ENCODE assay signal across 18 mouse cellular contexts in genomic region chr8:125200273-125200863, GRCm38 (mm10).
DNase-seq lines count a peak whose midpoint lies in the region; ATAC-seq and TF ChIP-seq lines count a peak whose summit lies in the region.
"Had no signal": no experiment of that assay in that cellular context is flagged by ENCODE, and none has a peak within 500 bp of the region (broad histone marks: within the 10 kb centered on the region; RNA-seq: fewer than 3 reads in every experiment).

No protein-coding gene starts in this region.

- peak overlapping the region; percentile 93 for H3K27ac ChIP-seq in heart, adult 2 months
- peak overlapping the region; percentile 66; the same call in 1 of the 2 replicates for H3K27ac ChIP-seq in kidney, adult 2 months (ENCODE audit: insufficient read depth, low read depth, low read length)
- 0 out of 2 replicates have a peak overlapping the region, but pooled peaks have one; percentile 35 for H3K27ac ChIP-seq in midbrain, embryonic 10.5 days (replicated peaks)
- H3K27ac ChIP-seq in midbrain, embryonic 15.5 days: no peak overlapping the region
- H3K27ac ChIP-seq in midbrain, embryonic 14.5 days (replicated peaks; ENCODE audit: low read depth, low read length): no peak overlapping the region

- no peaks in the 10 kb centered on the region for H3K79me2 ChIP-seq in heart, adult 2 months (replicated peaks; ENCODE audit: control insufficient read depth, insufficient read depth, low read length)

- no peak overlapping the region for H3K4me2 ChIP-seq in midbrain, embryonic 15.5 days
- H3K4me2 ChIP-seq in midbrain, embryonic 14.5 days (ENCODE audit: low read length): no peak overlapping the region

- H3K4me3 ChIP-seq in heart, adult 2 months: no peak overlapping the region
- H3K4me3 ChIP-seq in kidney, adult 2 months (ENCODE audit: insufficient read depth, low read depth, low read length): no peak overlapping the region
- H3K4me3 ChIP-seq in midbrain, embryonic 10.5 days: no peak overlapping the region
- H3K4me3 ChIP-seq in midbrain, embryonic 15.5 days: no peak overlapping the region
- no peak overlapping the region for H3K4me3 ChIP-seq in midbrain, embryonic 14.5 days (replicated peaks; ENCODE audit: low read depth, low read length)
- H3K4me3 ChIP-seq: erythroblast, embryonic 14.5 days; megakaryocyte, embryonic 14.5 days; myocyte had no signal

- H3K9ac ChIP-seq in heart, adult 2 months (ENCODE audit: low read depth, low read length): no peak overlapping the region
- no peak overlapping the region for H3K9ac ChIP-seq in midbrain, embryonic 15.5 days
- H3K9ac ChIP-seq in midbrain, embryonic 14.5 days (replicated peaks; ENCODE audit: low read length): no peak overlapping the region

- intact Hi-C loops in heart, adult 2 months (cut with DNase I): no loop called here
- intact Hi-C loops in heart, postnatal 25 days (cut with DNase I): no loop called here

- 92% methylated on average over 13 of the region's 13 CpGs for WGBS in heart, adult 2 months
- WGBS in kidney, adult 2 months: 68% methylated on average over 13 of the region's 13 CpGs
- 93% methylated on average over 13 of the region's 13 CpGs for WGBS in midbrain, embryonic 10.5 days
- WGBS in midbrain, embryonic 15.5 days: 73% methylated on average over 13 of the region's 13 CpGs
- 72% methylated on average over 13 of the region's 13 CpGs for WGBS in midbrain, embryonic 14.5 days

- no peaks in the 10 kb centered on the region for H3K9me3 ChIP-seq in midbrain, embryonic 10.5 days (replicated peaks)
- no peaks in the 10 kb centered on the region for H3K9me3 ChIP-seq in midbrain, embryonic 15.5 days
- no peaks in the 10 kb centered on the region for H3K9me3 ChIP-seq in midbrain, embryonic 14.5 days (ENCODE audit: control insufficient read depth, low read length)
- H3K9me3 ChIP-seq: megakaryocyte, embryonic 14.5 days had no signal

- H3K36me3 ChIP-seq in heart, adult 2 months (ENCODE audit: control insufficient read depth, insufficient read depth, low read length): no peaks in the 10 kb centered on the region; the same call in 1 of the 2 replicates
- no peaks in the 10 kb centered on the region for H3K36me3 ChIP-seq in kidney, adult 2 months (ENCODE audit: control insufficient read depth, insufficient read depth, low read length)
- H3K36me3 ChIP-seq in midbrain, embryonic 10.5 days: no peaks in the 10 kb centered on the region
- no peaks in the 10 kb centered on the region for H3K36me3 ChIP-seq in midbrain, embryonic 15.5 days (replicated peaks)
- H3K36me3 ChIP-seq in midbrain, embryonic 14.5 days (ENCODE audit: control insufficient read depth, insufficient read depth, low read length): no peaks in the 10 kb centered on the region

- DNase-seq in heart, adult 2 months: no peak
- no peak for DNase-seq in heart, postnatal 25 days (ENCODE audit: low spot score)
- DNase-seq in kidney, adult 2 months: no peak
- no peak for DNase-seq in kidney, postnatal 25 days
- DNase-seq in midbrain, embryonic 10.5 days (ENCODE audit: low spot score): no peak
- peak; percentile 44 for DNase-seq in midbrain, embryonic 14.5 days
- DNase-seq: adrenal gland, adult 2 months; cerebellum, adult 18-20 months; heart, postnatal 14 days; lung, postnatal 14 days; spleen, adult 18-20 months had no signal

- no peak for TF ChIP-seq POLR2A in heart, adult 2 months (IDR thresholded peaks at IDR 0.05; ENCODE audit: insufficient read depth, low read depth, low read length)
- TF ChIP-seq POLR2A in kidney, adult 2 months (IDR thresholded peaks at IDR 0.05; ENCODE audit: low read depth, low read length): no peak

- H3K4me1 ChIP-seq in heart, adult 2 months (ENCODE audit: control insufficient read depth, insufficient read depth, low read length): peaks cover 45% of the 10 kb centered on the region
- peaks cover 10% of the 10 kb centered on the region for H3K4me1 ChIP-seq in kidney, adult 2 months (ENCODE audit: control insufficient read depth, insufficient read depth, low read length)
- peaks cover 48% of the 10 kb centered on the region for H3K4me1 ChIP-seq in midbrain, embryonic 10.5 days
- H3K4me1 ChIP-seq in midbrain, embryonic 15.5 days: peaks cover 21% of the 10 kb centered on the region
- H3K4me1 ChIP-seq in midbrain, embryonic 14.5 days (ENCODE audit: control insufficient read depth, insufficient read depth, low read length): peaks cover 9% of the 10 kb centered on the region; the same call in 1 of the 2 replicates
- H3K4me1 ChIP-seq: megakaryocyte, embryonic 14.5 days had no signal

- no peak for TF ChIP-seq EP300 in heart, adult 2 months (IDR thresholded peaks at IDR 0.05; ENCODE audit: insufficient read depth, low read depth, low read length)

- TF ChIP-seq CTCF in heart, adult 2 months (IDR thresholded peaks at IDR 0.05): no peak
- TF ChIP-seq CTCF in kidney, adult 2 months (conservative IDR thresholded peaks at IDR 0.05; ENCODE audit: insufficient read depth, insufficient read length, low read depth, low read length): no peak

- no peaks in the 10 kb centered on the region for H3K27me3 ChIP-seq in heart, adult 2 months (ENCODE audit: control insufficient read depth, insufficient read depth, low read length)
- H3K27me3 ChIP-seq in kidney, adult 2 months (replicated peaks; ENCODE audit: control insufficient read depth, insufficient read depth, low read length): no peaks in the 10 kb centered on the region
- peaks cover 27% of the 10 kb centered on the region; the same call in 1 of the 2 replicates for H3K27me3 ChIP-seq in midbrain, embryonic 10.5 days (ENCODE audit: low read depth, poor library complexity, severe bottlenecking)
- H3K27me3 ChIP-seq in midbrain, embryonic 15.5 days (replicated peaks): no peaks in the 10 kb centered on the region; the same call in 1 of the 2 replicates
- no peaks in the 10 kb centered on the region for H3K27me3 ChIP-seq in midbrain, embryonic 14.5 days (ENCODE audit: control insufficient read depth, insufficient read depth, low read length)

- ATAC-seq in midbrain, embryonic 15.5 days (replicated peaks): no peak
- ATAC-seq in midbrain, embryonic 14.5 days (ENCODE audit: low FRiP score, low TSS enrichment): no peak
- ATAC-seq in cerebellum, adult (ENCODE audit: insufficient number of reproducible peaks, low FRiP score, low TSS enrichment): no peak
- ATAC-seq: forebrain, embryonic 14.5 days; intestine, embryonic 16.5 days had no signal

Comparison
In these comparisons a context has a peak if more than half of its experiments do, and no peak if none do; other contexts are left out.
1. H3K27ac ChIP-seq: peak in heart, adult 2 months (single experiment), kidney, adult 2 months (single experiment) and midbrain, embryonic 10.5 days (single experiment); none in midbrain, embryonic 15.5 days (single experiment) and midbrain, embryonic 14.5 days (single experiment).